Mouse (Mus musculus): ENCODE measurements around the gene Xpnpep1. TPM values are rescaled to one million over a fixed set of nuclear protein-coding genes. Genes with fewer than 3 reads are reported as not detected.
A peak's percentile ranks its signal among the peaks of the same experiment; 100 is the strongest.

Xpnpep1 gene
- polyA plus RNA-seq, 1 experiment from 2014 or later: 159 TPM

DNA sequence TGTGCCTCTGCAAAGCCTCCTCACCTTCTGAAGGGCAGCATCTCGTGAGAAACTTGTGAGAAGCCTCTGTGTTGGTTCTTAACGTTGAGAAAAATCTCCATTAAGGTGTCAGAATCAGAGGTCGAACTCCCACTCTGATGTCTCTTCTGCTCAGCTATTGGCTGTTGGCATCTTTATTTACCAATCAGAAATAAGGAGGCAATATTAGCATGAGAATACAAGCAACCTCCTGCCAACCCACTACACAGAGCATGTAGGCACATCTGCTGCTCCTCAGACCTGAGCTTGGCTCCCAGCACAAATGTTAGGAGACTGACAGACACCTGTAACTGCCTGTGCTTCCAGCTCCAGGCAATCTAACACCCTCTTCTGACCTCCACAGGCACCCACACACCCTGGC lies 22.0 kb upstream of the Xpnpep1 start:
- 54% methylated on average over 3 of the region's 3 CpGs for WGBS
- no peak for DNase-seq (ENCODE audit: low spot score)
- Histone ChIP-seq H3K27me3 (replicated peaks; ENCODE audit: low read depth, poor library complexity, severe bottlenecking) (no peaks in the 10 kb centered on the region), H3K27ac (replicated peaks) (peak overlapping the region; percentile 44; the same call in 1 of the 2 replicates), H3K4me1 (peaks cover 59% of the 10 kb centered on the region), H3K9me3 (no peaks in the 10 kb centered on the region), H3K36me3 (replicated peaks) (no peaks in the 10 kb centered on the region), H3K4me3 (no peak overlapping the region)

DNA sequence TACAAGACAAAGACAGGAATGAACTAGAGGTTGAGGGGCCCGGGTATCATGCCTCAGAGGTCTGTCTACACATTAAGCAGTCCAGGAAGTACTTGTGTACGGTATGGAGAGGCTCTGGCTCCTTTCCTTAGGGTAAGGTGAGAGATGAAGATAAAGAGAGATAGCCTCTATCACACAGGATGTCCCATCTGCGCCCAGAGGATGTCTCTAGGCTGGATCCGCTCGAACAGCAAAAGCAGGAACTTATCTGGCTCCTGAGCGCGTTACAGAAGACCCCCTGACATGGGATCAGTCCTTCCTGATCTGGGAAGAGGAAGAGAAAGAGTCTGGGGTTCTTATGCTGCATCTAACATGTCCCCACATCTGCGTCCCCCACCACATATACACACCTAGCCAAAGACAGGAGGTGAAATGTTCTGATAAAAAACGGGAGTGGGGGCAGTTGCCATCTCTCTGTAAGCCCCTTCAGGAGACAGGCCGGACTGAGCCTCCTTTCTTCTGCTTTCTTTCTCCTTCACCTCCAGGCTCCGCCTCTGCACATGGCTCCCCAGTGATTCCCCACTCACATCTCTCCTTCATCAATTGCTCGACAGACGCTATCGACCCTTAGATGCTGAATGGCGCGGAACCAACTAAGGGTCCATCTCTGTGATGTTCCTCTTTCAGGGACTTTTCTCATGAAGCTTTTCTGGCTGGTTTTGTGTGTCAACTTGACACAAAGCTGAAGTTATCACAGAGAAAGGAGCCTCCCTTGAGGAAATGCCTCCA lies 19.5 kb upstream of the Xpnpep1 start:
- no peak for DNase-seq (ENCODE audit: low spot score)
- peak overlapping the region; percentile 65 for H3K27ac ChIP-seq (replicated peaks)
- H3K9me3 ChIP-seq: no peaks in the 10 kb centered on the region
- 90% methylated on average over 16 of the region's 16 CpGs for WGBS
- peaks cover 35% of the 10 kb centered on the region for H3K4me1 ChIP-seq
- no peaks in the 10 kb centered on the region for H3K36me3 ChIP-seq (replicated peaks)
- H3K4me3 ChIP-seq: no peak overlapping the region
- H3K27me3 ChIP-seq (replicated peaks; ENCODE audit: low read depth, poor library complexity, severe bottlenecking): no peaks in the 10 kb centered on the region

DNA sequence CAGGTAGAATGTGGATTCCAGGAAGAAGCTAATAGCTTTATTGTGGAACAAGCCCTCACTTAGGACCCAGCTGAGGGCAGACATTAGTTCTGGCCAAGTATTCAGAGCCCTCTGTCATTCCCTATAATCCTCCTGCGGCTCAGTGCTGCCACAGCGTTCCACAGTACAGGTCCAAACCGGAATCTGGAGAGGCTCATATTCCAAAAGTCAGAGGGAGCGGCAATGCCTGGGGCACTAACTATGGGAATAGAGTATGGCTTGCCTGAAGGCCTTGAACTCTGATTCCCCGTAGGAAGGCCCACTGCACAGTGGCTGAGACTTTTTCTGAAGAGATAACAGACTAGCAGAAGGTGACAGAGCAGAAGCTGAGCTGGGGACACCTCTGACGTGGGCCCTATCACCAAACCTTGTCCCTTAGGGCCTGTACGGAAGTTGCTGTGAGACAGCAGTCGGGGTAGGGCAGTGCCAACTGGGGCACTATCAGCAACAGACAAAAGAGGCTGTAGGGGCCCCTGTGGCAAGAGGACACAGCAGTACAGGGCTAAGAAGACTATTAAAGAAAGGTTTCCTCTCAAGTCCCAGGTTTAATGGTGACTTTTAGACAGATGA lies 18.8 kb upstream of the Xpnpep1 start:
- Histone ChIP-seq H3K27ac (replicated peaks) (peak overlapping the region; percentile 65), H3K4me3 (no peak overlapping the region)
- 73% methylated on average over 8 of the region's 8 CpGs for WGBS

DNA sequence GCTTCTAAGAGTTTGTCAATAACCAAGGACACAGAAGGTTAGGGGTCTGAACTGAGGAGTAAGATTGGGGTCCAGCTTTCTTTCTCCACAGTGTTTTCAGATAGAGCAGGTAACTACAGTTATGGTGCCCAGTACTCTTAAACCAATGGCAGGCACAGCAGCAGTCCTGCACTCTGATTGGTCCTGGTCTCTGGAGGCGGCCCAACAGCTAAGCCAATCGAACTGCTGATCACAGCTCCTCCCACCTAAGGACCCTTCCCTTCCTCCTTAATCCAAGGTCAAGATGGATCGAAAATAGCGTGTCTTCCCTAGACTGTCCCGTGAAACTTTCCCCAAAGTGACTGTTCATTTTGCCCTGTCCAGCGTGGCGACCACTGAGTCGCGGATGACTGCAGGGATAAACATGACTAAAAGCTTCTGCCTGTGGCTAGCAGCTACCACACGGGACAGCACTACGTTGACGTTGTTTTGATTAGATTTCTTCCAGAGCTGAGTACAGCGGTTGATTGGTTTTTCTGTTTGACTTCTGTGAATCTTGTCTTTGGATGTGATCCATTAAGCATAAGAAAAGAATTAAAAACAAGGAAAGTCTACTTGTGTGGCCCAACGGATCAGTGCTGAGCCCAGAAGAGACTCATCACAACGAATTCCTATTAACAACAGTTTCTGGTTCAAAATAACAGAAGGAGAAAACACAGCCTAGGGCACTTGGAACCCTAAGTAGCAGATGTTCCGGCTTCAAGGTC lies 18.1 kb upstream of the Xpnpep1 start:
- H3K9me3 ChIP-seq: no peaks in the 10 kb centered on the region
- H3K27ac ChIP-seq (replicated peaks): peak overlapping the region; percentile 65
- WGBS: 83% methylated on average over 16 of the region's 16 CpGs
- no peak for DNase-seq (ENCODE audit: low spot score)
- no peaks in the 10 kb centered on the region for H3K36me3 ChIP-seq (replicated peaks)
- no peaks in the 10 kb centered on the region for H3K27me3 ChIP-seq (replicated peaks; ENCODE audit: low read depth, poor library complexity, severe bottlenecking)
- no peak overlapping the region for H3K4me3 ChIP-seq
- H3K4me1 ChIP-seq: peaks cover 21% of the 10 kb centered on the region

More for the DNA sequence above, 18.8 kb upstream of the Xpnpep1 start:
- no peaks in the 10 kb centered on the region for H3K27me3 ChIP-seq (replicated peaks; ENCODE audit: low read depth, poor library complexity, severe bottlenecking)
- no peaks in the 10 kb centered on the region for H3K36me3 ChIP-seq (replicated peaks)
- peak; percentile 35 for DNase-seq (ENCODE audit: low spot score)
- H3K4me1 ChIP-seq: peaks cover 28% of the 10 kb centered on the region
- H3K9me3 ChIP-seq: no peaks in the 10 kb centered on the region

DNA sequence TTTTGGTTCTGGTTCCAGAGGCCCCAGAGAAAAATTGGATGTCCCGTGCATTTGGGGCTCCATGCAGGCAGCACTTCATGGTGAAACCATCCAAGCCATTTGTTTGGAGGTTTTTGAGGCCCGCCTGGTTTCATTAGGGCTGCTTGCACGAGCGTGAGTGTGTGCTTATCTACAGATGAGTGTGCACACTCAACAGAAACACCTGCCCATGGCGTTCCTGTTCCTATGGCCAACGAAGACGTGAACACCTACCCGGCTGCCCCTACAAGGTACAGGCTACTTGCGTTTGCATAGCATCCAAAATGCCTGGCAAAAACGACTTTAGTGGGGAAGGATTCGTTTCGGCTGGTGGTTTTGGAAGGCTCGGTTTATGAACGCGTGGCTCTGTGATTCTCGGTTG lies 13.3 kb upstream of the Xpnpep1 start:
- H3K27ac ChIP-seq (replicated peaks): 0 out of 2 replicates have a peak overlapping the region, but pooled peaks have one; percentile 15
- H3K36me3 ChIP-seq (replicated peaks): no peaks in the 10 kb centered on the region
- 93% methylated on average over 16 of the region's 16 CpGs for WGBS
- H3K27me3 ChIP-seq (replicated peaks; ENCODE audit: low read depth, poor library complexity, severe bottlenecking): no peaks in the 10 kb centered on the region
- peaks cover 19% of the 10 kb centered on the region for H3K4me1 ChIP-seq
- no peak for DNase-seq (ENCODE audit: low spot score)
- no peak overlapping the region for H3K4me3 ChIP-seq
- peaks cover 3% of the 10 kb centered on the region; the same call in 1 of the 2 replicates for H3K9me3 ChIP-seq

DNA sequence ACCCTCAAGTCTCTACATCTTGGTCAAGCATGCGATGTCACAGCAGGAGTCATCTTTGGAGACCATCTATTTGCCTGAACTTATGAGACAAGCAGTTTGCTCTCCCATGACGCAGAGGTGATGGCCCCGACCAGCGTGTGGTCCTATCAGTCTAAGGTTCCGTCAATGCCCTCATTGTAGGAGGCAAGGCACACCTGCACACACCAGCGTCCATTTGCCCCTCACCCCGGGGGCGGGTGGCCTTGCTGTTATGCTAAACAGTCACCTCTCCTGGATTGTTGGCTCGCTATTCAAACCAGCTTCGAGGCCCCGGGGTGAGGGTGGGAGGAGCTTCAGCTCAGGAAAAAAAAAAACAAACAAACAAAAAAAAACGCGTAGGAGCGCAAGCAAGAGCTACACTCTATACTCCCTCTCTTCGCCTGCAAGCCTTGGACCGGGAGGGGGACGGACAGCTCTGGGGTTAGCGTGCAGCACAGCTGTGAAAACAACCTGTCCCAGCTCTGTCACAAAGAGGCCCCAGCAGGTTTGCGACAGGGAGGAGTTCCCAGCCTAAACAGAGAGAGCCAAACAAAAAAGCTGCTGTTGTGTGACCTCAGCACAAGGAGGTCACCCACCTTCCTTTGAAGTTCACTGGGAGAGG lies 12.1 kb upstream of the Xpnpep1 start:
- WGBS: 19% methylated on average over 19 of the region's 19 CpGs
- no peaks in the 10 kb centered on the region for H3K27me3 ChIP-seq (replicated peaks; ENCODE audit: low read depth, poor library complexity, severe bottlenecking)

DNA sequence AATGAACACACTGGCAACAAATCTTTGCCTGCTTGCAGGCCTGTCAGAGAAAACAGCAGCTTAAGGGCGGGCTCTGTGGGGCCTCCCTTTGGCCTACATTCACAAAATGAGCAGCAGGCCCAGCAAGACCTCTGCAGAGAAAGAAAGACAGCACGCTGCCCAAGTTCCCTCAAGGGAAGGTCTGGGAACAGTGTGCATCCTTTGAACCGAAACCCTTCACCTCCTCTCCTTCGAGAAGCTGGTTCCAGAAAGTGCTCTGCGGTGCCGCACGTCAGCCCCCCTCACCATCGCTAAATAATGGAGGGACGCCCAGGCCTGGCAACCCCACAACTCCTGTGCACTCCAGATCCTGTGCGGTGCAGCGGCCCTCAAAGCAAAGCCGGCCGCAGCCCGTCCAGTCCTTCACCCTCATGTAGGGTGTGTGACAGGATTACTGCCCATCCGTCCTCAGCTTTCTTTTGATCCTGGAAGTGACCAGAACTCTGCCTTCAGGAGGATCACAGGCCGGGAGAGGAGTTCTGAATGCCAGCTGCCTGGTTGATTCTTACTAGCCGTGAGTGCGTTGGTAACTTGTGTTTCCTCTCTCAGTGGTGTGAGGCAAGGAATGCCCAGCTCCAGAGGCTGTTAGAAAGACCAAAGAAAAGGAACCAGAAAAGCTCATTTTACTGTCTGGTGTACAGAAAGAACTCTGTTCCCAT lies 11.4 kb upstream of the Xpnpep1 start:
- Histone ChIP-seq H3K27ac (replicated peaks) (peak overlapping the region; percentile 77), H3K27me3 (replicated peaks; ENCODE audit: low read depth, poor library complexity, severe bottlenecking) (no peaks in the 10 kb centered on the region), H3K9me3 (peaks cover 3% of the 10 kb centered on the region; the same call in 1 of the 2 replicates), H3K4me3 (no peak overlapping the region), H3K4me1 (peaks cover 24% of the 10 kb centered on the region), H3K36me3 (replicated peaks) (no peaks in the 10 kb centered on the region)
- 76% methylated on average over 18 of the region's 18 CpGs for WGBS
- DNase-seq (ENCODE audit: low spot score): no peak

More for the DNA sequence above, 12.1 kb upstream of the Xpnpep1 start:
- Histone ChIP-seq H3K4me3 (peak overlapping the region; percentile 28; the same call in 1 of the 2 replicates), H3K36me3 (replicated peaks) (no peaks in the 10 kb centered on the region), H3K9me3 (peaks cover 3% of the 10 kb centered on the region; the same call in 1 of the 2 replicates), H3K27ac (replicated peaks) (peak overlapping the region; percentile 77), H3K4me1 (peaks cover 20% of the 10 kb centered on the region)
- DNase-seq (ENCODE audit: low spot score): peak; percentile 72

DNA sequence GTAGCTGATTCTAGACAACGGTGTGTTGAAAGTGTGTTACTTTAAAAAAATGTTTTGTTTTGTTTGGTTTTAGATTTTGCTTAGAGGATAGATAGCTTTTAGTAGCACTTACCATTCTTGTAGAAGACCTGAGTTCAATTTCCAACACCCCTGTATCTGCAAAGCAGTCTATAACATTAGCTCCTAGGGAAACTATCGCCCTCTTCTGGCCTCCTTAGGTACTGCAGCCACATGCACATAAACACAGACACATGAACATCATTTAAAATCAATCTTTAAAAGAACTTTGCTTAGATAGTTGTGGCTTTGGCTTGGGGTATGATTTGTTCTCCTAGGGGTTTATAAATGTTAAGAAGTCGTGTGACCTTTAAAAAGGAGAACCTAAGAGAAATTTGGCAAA lies 10.1 kb upstream of the Xpnpep1 start:
- no peak overlapping the region for H3K27ac ChIP-seq (replicated peaks)
- H3K36me3 ChIP-seq (replicated peaks): no peaks in the 10 kb centered on the region
- no peak overlapping the region for H3K4me3 ChIP-seq
- WGBS: 79% methylated on average over 3 of the region's 3 CpGs
- no peaks in the 10 kb centered on the region for H3K27me3 ChIP-seq (replicated peaks; ENCODE audit: low read depth, poor library complexity, severe bottlenecking)
- H3K9me3 ChIP-seq: peaks cover 6% of the 10 kb centered on the region; the same call in 1 of the 2 replicates
- peaks cover 24% of the 10 kb centered on the region for H3K4me1 ChIP-seq
- DNase-seq (ENCODE audit: low spot score): no peak

DNA sequence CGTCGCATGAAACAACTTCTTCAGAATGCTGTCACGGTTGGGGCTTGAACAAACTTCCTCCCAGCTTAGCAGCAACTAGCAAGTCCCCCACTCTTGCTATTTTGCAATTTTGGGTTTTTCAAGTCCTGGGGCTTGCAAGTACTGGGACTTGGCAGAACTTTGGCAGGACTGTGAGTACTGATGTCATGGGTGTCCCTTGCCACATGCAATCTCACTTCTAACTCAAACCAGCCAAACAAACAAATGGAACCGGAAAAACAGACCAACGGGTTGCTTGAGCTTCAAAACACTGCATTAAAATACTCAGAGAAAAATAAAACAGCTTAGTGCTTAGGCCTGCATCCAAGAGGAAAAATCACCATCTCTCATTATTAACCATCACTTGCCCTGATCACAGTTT lies 7.2 kb upstream of the Xpnpep1 start:
- Histone ChIP-seq H3K4me3 (no peak overlapping the region), H3K36me3 (replicated peaks) (no peaks in the 10 kb centered on the region), H3K9me3 (peaks cover 6% of the 10 kb centered on the region; the same call in 1 of the 2 replicates), H3K27ac (replicated peaks) (no peak overlapping the region), H3K4me1 (peaks cover 21% of the 10 kb centered on the region), H3K27me3 (replicated peaks; ENCODE audit: low read depth, poor library complexity, severe bottlenecking) (no peaks in the 10 kb centered on the region)
- DNase-seq (ENCODE audit: low spot score): no peak
- 59% methylated on average over 5 of the region's 5 CpGs for WGBS

DNA sequence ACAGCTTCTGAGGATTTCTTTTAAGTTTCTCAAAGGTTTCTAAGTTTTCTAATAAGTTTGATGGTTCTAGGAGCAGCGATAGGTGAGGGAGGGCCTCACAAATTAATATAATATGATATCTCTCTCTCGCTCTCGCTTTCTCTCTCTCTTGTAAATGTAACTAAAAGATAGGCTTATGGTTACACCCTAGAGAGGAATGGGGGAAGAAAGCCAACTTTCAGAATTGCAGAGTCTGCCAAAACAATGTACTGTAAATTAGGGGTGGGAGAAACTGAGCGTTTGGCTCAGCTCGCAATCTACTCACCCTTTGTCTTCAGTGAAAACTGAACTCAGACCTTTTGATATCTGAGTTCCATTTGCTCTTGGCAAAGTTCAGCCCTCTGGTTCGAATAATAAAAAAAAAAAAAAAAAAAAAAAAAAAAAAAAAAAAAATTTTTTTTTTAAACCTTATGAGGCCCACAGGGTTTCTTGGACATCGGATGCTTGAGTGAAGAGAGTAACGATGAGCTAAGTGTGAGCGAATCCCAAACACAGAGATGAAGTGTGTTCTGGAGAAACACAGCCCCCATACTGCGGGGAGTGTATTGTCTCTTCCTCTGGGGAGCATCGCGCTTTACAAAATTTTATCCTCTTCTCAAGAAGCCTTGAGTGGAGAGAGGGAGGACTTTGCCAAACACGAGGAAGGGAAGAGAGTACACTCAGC lies 3.6 kb upstream of the Xpnpep1 start:
- no peak for DNase-seq (ENCODE audit: low spot score)
- WGBS: 89% methylated on average over 13 of the region's 13 CpGs
- peaks cover 3% of the 10 kb centered on the region; the same call in 1 of the 2 replicates for H3K9me3 ChIP-seq

DNA sequence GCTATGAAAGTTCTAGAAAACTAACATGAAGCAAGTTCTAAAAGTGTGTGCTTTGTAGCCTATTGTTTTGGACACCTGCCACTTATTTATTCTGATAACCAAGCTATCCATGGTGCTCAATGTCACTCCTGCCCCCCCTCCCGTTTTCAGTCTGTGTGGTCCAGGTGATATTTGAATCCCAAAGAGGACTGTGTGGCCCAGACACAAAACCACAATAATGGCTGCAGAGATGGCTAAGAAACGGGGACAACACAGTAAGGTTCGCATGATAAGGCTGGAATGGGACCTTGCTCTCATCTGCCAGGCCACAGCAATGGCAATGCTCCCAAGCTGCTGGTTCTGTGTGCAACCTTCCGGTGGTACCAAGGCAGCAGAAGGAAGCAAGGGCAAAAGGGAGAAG lies 1.6 kb upstream of the Xpnpep1 start:
- Histone ChIP-seq H3K4me1 (peaks cover 31% of the 10 kb centered on the region), H3K36me3 (replicated peaks) (no peaks in the 10 kb centered on the region), H3K9me3 (peaks cover 3% of the 10 kb centered on the region; the same call in 1 of the 2 replicates), H3K4me3 (no peak overlapping the region), H3K27me3 (replicated peaks; ENCODE audit: low read depth, poor library complexity, severe bottlenecking) (no peaks in the 10 kb centered on the region), H3K27ac (replicated peaks) (no peak overlapping the region)
- WGBS: 78% methylated on average over 4 of the region's 4 CpGs
- DNase-seq (ENCODE audit: low spot score): no peak

More for the DNA sequence above, 3.6 kb upstream of the Xpnpep1 start:
- peaks cover 26% of the 10 kb centered on the region for H3K4me1 ChIP-seq
- H3K4me3 ChIP-seq: no peak overlapping the region
- H3K27ac ChIP-seq (replicated peaks): no peak overlapping the region
- no peaks in the 10 kb centered on the region for H3K27me3 ChIP-seq (replicated peaks; ENCODE audit: low read depth, poor library complexity, severe bottlenecking)
- H3K36me3 ChIP-seq (replicated peaks): no peaks in the 10 kb centered on the region
